Mouse (Mus musculus) myocyte (in vitro differentiated cells): ENCODE measurements around the gene Ccnf. TPM values are rescaled to one million over a fixed set of nuclear protein-coding genes. Genes with fewer than 3 reads are reported as not detected.

ENCODE experiments used
- H3K27me3 ChIP-seq: one replicate; pipeline ENCODE4 v1.6.1; 2011; ENCODE audit not compliant: control insufficient read depth, insufficient read depth, insufficient read length
- H3K36me3 ChIP-seq: one replicate; pipeline ENCODE4 v1.6.1; 2011; ENCODE audit not compliant: control insufficient read depth, insufficient read depth
- H3K4me2 ChIP-seq: one replicate; pipeline ENCODE4 v1.6.1; 2011; ENCODE audit warnings: low read depth, control low read depth
- H3K4me3 ChIP-seq: one replicate; pipeline ENCODE4 v1.5.1; 2011; ENCODE audit warnings: mild to moderate bottlenecking, control low read depth, moderate library complexity
- H3K79me2 ChIP-seq: one replicate; pipeline ENCODE4 v1.6.1; 2011; ENCODE audit not compliant: control insufficient read depth, insufficient read depth
- H3ac ChIP-seq: one replicate; pipeline ENCODE4 v1.6.1; 2011; ENCODE audit not compliant: control insufficient read depth, insufficient read length
- CEBPB ChIP-seq: IDR thresholded peaks from 2 replicates; pipeline ENCODE4 v1.6.1; 2011; ENCODE audit warnings: mild to moderate bottlenecking, moderate library complexity; ENCODE audit not compliant: poor library complexity, insufficient read depth, severe bottlenecking
- E2F4 ChIP-seq: IDR thresholded peaks from one replicate; pipeline ENCODE4 v1.6.1; 2011; ENCODE audit warnings: mild to moderate bottlenecking, control low read depth, moderate library complexity; ENCODE audit not compliant: insufficient read depth
- MAX ChIP-seq: IDR thresholded peaks from one replicate; pipeline ENCODE4 v1.6.1; 2011; ENCODE audit warnings: low read depth, mild to moderate bottlenecking, control low read depth
- MYOD1 ChIP-seq, 3 experiments: IDR thresholded peaks; one replicate each; pipeline ENCODE4 v1.6.1; 2011; ENCODE audit warnings: control low read depth in 2 of 3, low read depth in 2 of 3, mild to moderate bottlenecking in 2 of 3, moderate library complexity in 1 of 3; ENCODE audit not compliant: insufficient read length in 2 of 3, control insufficient read depth in 1 of 3
- MYOG ChIP-seq, 3 experiments: IDR thresholded peaks; one replicate each; pipeline ENCODE4 v1.6.1; 2011; ENCODE audit warnings: control low read depth in 2 of 3, low read depth in 2 of 3, mild to moderate bottlenecking in 2 of 3; ENCODE audit not compliant: insufficient read length in 2 of 3, control insufficient read depth in 1 of 3, insufficient read depth in 1 of 3
- POLR2A ChIP-seq: IDR thresholded peaks from one replicate; pipeline ENCODE4 v1.6.1; 2011; ENCODE audit warnings: low read depth, mild to moderate bottlenecking, control low read depth, moderate library complexity; ENCODE audit not compliant: insufficient read length
- POLR2AphosphoS2 ChIP-seq: IDR thresholded peaks from one replicate; pipeline ENCODE4 v1.6.1; 2011; ENCODE audit warnings: low read depth, control low read depth; ENCODE audit not compliant: insufficient read length
- REST ChIP-seq: IDR thresholded peaks from one replicate; pipeline ENCODE4 v1.6.1; 2011; ENCODE audit warnings: mild to moderate bottlenecking, control low read depth, moderate library complexity; ENCODE audit not compliant: insufficient read depth, insufficient read length
- SRF ChIP-seq: IDR thresholded peaks from one replicate; pipeline ENCODE4 v1.6.1; 2011; ENCODE audit warnings: low read depth; ENCODE audit not compliant: control insufficient read depth, insufficient read length
- TCF12 ChIP-seq: IDR thresholded peaks from one replicate; pipeline ENCODE4 v1.6.1; 2011; ENCODE audit warnings: mild to moderate bottlenecking, control low read depth; ENCODE audit not compliant: poor library complexity, insufficient read depth, severe bottlenecking
- TCF3 ChIP-seq: IDR thresholded peaks from one replicate; pipeline ENCODE4 v1.6.1; 2011; ENCODE audit warnings: low read depth, control low read depth; ENCODE audit not compliant: insufficient read length
- USF1 ChIP-seq: IDR thresholded peaks from one replicate; pipeline ENCODE4 v1.6.1; 2011; ENCODE audit warnings: low read depth, mild to moderate bottlenecking, control low read depth, moderate library complexity
- polyA plus RNA-seq: library from polyadenylated mRNA; unstranded; fragments of >200 nt; fragmentation: generic; extraction: Trizol; gene quantifications from one replicate; pipeline ENCODE4 v1.2.1, GENCODE M21; 2012; ENCODE audit warnings: missing spikeins

Ccnf gene
- polyA plus RNA-seq, 1 experiment: 13.3 TPM

- no peak overlapping the region for H3ac ChIP-seq
- no peaks in the 10 kb centered on the region for H3K27me3 ChIP-seq
- no peak for TF ChIP-seq TCF12
- TF ChIP-seq REST: no peak
- no peak overlapping the region for H3K4me2 ChIP-seq
- H3K79me2 ChIP-seq: no peaks in the 10 kb centered on the region
- H3K36me3 ChIP-seq: no peaks in the 10 kb centered on the region
- no peak overlapping the region for H3K4me3 ChIP-seq
Observed at GRCm38 (mm10) chr17:24199252-24199651, 52.0 kb downstream of the Ccnf start.

DNA sequence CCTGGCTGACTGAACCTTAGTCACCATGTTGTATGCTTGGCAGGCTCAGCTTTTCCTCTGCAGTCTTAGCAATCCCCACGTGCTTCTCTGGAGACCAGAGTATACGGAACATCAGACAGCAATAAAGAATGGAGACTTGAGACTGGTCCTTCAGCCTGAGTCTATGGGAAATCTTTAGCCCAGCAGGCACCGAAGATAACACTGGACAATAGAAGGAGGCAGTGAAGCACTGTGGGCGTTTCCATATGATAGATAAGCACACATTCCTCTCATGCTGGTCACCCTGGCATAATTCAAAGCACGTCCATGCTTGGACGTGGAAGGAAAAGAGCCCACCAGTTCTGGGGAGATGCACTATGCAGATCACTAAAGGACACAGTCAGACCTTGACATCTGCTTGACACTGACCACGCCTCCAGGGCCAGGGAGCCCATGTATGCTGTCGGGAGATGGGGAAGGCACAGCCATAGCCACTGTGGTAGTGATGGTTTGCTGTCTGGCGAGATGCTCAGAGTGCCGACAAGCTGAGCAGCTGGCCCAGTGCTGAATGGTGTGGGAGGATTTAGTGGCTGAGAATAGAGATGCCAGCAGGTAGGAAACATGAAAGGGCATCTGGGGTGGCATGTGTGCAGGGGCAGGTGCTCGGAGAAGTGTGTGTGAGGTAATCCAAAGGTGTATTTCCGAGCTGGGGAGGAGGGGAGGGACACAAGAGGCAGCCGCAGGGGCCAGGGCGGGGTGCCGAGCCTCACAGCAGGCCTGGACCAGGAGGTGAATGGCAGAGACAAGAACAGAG, 54.1 kb downstream of the Ccnf start:
- H3K27me3 ChIP-seq: no peaks in the 10 kb centered on the region
- no peak overlapping the region for H3ac ChIP-seq
- H3K4me2 ChIP-seq: no peak overlapping the region
- H3K4me3 ChIP-seq: no peak overlapping the region
- TF ChIP-seq E2F4 (no peak), CEBPB (no peak), POLR2AphosphoS2 (no peak), MYOG (IDR thresholded peaks at IDR 0.05; ENCODE audit: control insufficient read depth in 1 of 3, insufficient read depth in 1 of 3, insufficient read length in 2 of 3, low read depth in 2 of 3) (no peak), MYOD1 (IDR thresholded peaks at IDR 0.05; ENCODE audit: control insufficient read depth in 1 of 3, insufficient read length in 2 of 3, low read depth in 2 of 3) (no peak), USF1 (no peak), MAX (no peak), POLR2A (no peak), TCF3 (no peak), REST (no peak), SRF (no peak), TCF12 (no peak)
- no peaks in the 10 kb centered on the region for H3K79me2 ChIP-seq
- no peaks in the 10 kb centered on the region for H3K36me3 ChIP-seq

GRCm38 (mm10) chr17:24195349-24195748, 55.9 kb downstream of the Ccnf start:
- no peak overlapping the region for H3ac ChIP-seq
- no peaks in the 10 kb centered on the region for H3K27me3 ChIP-seq
- H3K4me3 ChIP-seq: no peak overlapping the region
- TF ChIP-seq SRF: no peak
- TF ChIP-seq E2F4: no peak
- no peaks in the 10 kb centered on the region for H3K36me3 ChIP-seq
- H3K79me2 ChIP-seq: no peaks in the 10 kb centered on the region
- no peak overlapping the region for H3K4me2 ChIP-seq

DNA sequence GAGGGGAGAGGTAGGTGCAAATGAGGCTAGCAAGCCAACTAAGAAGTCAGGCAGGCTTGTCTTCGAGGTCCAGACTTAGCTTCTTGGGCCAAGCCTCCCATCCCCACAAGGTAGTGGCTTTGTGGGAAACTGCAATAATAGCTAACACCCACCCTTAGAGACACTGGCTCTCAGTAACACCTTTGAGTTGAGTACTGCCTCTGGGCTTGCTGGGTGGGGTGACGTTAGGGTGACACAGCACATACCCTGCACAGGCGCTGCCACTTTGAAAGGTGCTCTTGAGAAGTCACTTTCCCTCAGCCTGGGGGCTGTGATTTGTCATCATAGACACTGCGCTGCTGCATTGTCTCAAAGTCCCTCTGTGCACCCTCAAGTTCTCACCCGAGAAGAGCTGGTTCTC, 57.5 kb downstream of the Ccnf start:
- Histone ChIP-seq H3K4me2 (no peak overlapping the region), H3ac (no peak overlapping the region), H3K79me2 (no peaks in the 10 kb centered on the region), H3K27me3 (no peaks in the 10 kb centered on the region), H3K36me3 (no peaks in the 10 kb centered on the region), H3K4me3 (no peak overlapping the region)
- TF ChIP-seq E2F4 (no peak), MYOD1 (IDR thresholded peaks at IDR 0.05; ENCODE audit: control insufficient read depth in 1 of 3, insufficient read length in 2 of 3, low read depth in 2 of 3) (no peak), USF1 (no peak), TCF12 (no peak), MYOG (IDR thresholded peaks at IDR 0.05; ENCODE audit: control insufficient read depth in 1 of 3, insufficient read depth in 1 of 3, insufficient read length in 2 of 3, low read depth in 2 of 3) (no peak), SRF (no peak), MAX (no peak)

- H3K36me3 ChIP-seq: no peaks in the 10 kb centered on the region
- no peak for TF ChIP-seq TCF3
- TF ChIP-seq MAX: no peak
- TF ChIP-seq POLR2A: no peak
- TF ChIP-seq CEBPB: no peak
- TF ChIP-seq SRF: no peak
- no peak for TF ChIP-seq MYOD1 (IDR thresholded peaks at IDR 0.05; ENCODE audit: control insufficient read depth in 1 of 3, insufficient read length in 2 of 3, low read depth in 2 of 3)
- no peak for TF ChIP-seq E2F4
- H3ac ChIP-seq: no peak overlapping the region
- H3K27me3 ChIP-seq: no peaks in the 10 kb centered on the region
- H3K4me3 ChIP-seq: no peak overlapping the region
- no peaks in the 10 kb centered on the region for H3K79me2 ChIP-seq
- no peak overlapping the region for H3K4me2 ChIP-seq
Observed at GRCm38 (mm10) chr17:24193268-24193667, 58.0 kb downstream of the Ccnf start.
